25 mouse cellular contexts compared by ENCODE assay signal in the genomic region with DNA sequence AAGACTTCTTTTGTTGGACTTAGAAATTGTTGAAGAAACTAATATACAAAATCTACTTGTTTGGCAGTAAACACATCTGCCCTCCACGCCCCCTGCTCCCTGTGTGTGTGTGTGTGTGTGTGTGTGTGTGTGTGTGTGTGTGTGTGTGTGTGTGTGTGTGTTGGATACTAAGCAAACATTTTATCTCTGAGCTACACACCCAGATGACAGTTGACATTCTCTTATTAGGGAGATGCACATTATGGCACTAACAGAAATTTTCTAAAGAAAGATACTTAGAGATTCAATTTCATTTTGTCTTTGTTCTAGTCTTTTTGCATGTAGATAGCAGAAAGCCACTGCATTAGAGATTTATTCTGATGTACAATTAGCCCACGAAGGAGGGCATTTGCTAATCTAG.
"Had no signal": no experiment of that assay in that cellular context is flagged by ENCODE, and none has a peak within 500 bp of the region (broad histone marks: within the 10 kb centered on the region; RNA-seq: fewer than 3 reads in every experiment).

No protein-coding gene starts in this region.

- H3K9me3 ChIP-seq: hindbrain, embryonic 10.5 days; hindbrain, embryonic 12.5 days; intestine, embryonic 15.5 days; limb, embryonic 13.5 days; limb, embryonic 15.5 days had no signal

- H3K27ac ChIP-seq: heart, adult 2 months; hindbrain, embryonic 10.5 days; hindbrain, embryonic 12.5 days; hindbrain, embryonic 14.5 days; intestine, embryonic 15.5 days; layer of hippocampus, adult 2 months; limb, embryonic 13.5 days; limb, embryonic 15.5 days had no signal

- H3K4me3 ChIP-seq: heart, adult 2 months; hindbrain, embryonic 10.5 days; hindbrain, embryonic 12.5 days; intestine, embryonic 15.5 days; layer of hippocampus, adult 2 months; limb, embryonic 13.5 days; limb, embryonic 15.5 days had no signal

- H3K4me2 ChIP-seq: heart, embryonic 11.5 days; hindbrain, embryonic 12.5 days; hindbrain, embryonic 14.5 days; intestine, embryonic 15.5 days; limb, embryonic 13.5 days; limb, embryonic 15.5 days had no signal

- H3K9ac ChIP-seq: forebrain, postnatal 0 days; hindbrain, embryonic 12.5 days; hindbrain, embryonic 14.5 days; intestine, embryonic 15.5 days; limb, embryonic 13.5 days; limb, embryonic 15.5 days had no signal

- DNase-seq: forebrain, postnatal 0 days; gastrocnemius, postnatal 14 days; gastrocnemius, postnatal 36 days; heart, adult 11 months; heart, adult 2 months; heart, postnatal 10 days; heart, postnatal 4 days; kidney, adult 18-20 months; kidney, adult 8-10 months; kidney, postnatal 10 days; kidney, postnatal 25 days; kidney, postnatal 4 days; layer of hippocampus, postnatal 36 days; left cerebral cortex, postnatal 4 days had no signal

- H3K4me1 ChIP-seq: hindbrain, embryonic 10.5 days; hindbrain, embryonic 12.5 days; intestine, embryonic 15.5 days; limb, embryonic 13.5 days; limb, embryonic 15.5 days had no signal

- H3K27me3 ChIP-seq: hindbrain, embryonic 12.5 days; intestine, embryonic 15.5 days; limb, embryonic 13.5 days; limb, embryonic 15.5 days had no signal

- ATAC-seq: forebrain, postnatal 0 days; hindbrain, embryonic 16.5 days; inflammation-experienced regulatory T-cells, adult 6 months; intestine, embryonic 15.5 days; intestine, postnatal 0 days had no signal
